Mouse (Mus musculus) liver, adult 2 months (tissue): ENCODE results near the gene Stambpl1.

Experiments used
- CTCF ChIP-seq: fragments of 200-500 bp; IDR thresholded peaks from 2 replicates; pipeline ENCODE4 v1.5.1; 2011; ENCODE audit warnings: low read depth, low read length, control low read depth
- POLR2A ChIP-seq: fragments of 200-500 bp; IDR thresholded peaks from 2 replicates; pipeline ENCODE4 v1.6.1; 2011; ENCODE audit warnings: low read length, control low read depth; ENCODE audit not compliant: insufficient read depth; ENCODE audit errors: extremely low read depth

DNA sequence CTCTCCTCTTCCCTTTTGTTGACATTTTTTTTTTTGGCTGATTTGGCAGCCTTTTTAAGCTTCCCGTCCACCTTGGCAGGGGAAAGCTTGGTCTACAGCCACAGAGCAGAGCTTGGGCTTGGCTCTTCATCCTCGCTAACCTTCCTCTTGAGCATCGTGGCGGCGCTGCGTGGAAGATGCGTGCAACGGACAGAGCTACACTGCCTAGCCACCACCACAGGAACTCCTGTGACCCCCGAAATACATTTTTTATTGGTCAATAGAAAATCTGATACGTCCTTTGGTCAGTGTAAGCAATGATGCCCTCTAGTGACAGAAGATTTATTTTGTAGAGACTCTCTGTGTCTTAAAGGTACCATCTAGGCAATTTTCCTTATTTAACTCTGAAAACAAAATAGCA lies 92.4 kb downstream of the Stambpl1 start:
- TF ChIP-seq CTCF (peak; percentile 34; the same call in 1 of the 2 replicates), POLR2A (0 out of 2 replicates have a peak, but pooled peaks have one; percentile 4)
